Mouse (Mus musculus) limb, embryonic 14.5 days (tissue): ENCODE results near the gene Gdf7. TPM values are rescaled to one million over a fixed set of nuclear protein-coding genes. Genes with fewer than 3 reads are reported as not detected.
A peak's percentile ranks its signal among the peaks of the same experiment; 100 is the strongest.

Experiments
- ATAC-seq: fragments of 200-750 bp; cut with Nextera tagmentation; 2 replicates; pipeline ENCODE4 v1.8.0; 2017; ENCODE audit warnings: low read depth, moderate number of reproducible peaks, moderate TSS enrichment; ENCODE audit not compliant: low FRiP score
- DNase-seq: peaks from one replicate; pipeline ENCODE4 v3.0.0-alpha.2; 2015; ENCODE audit warnings: low spot score
- H3K27ac ChIP-seq: fragments of 300-500 bp; sonication (generic); replicated peaks from 2 replicates; pipeline ENCODE4 v1.5.1; 2014; ENCODE audit warnings: low read depth, mild to moderate bottlenecking, low read length, moderate library complexity, mixed read lengths
- H3K27me3 ChIP-seq: fragments of 300-500 bp; sonication (generic); 2 replicates; pipeline ENCODE4 v1.6.1; 2014; ENCODE audit warnings: low read length, mixed read lengths; ENCODE audit not compliant: control insufficient read depth, insufficient read depth
- H3K36me3 ChIP-seq: fragments of 300-500 bp; sonication (generic); 2 replicates; pipeline ENCODE4 v1.6.1; 2014; ENCODE audit warnings: mild to moderate bottlenecking, low read length, moderate library complexity, mixed read lengths; ENCODE audit not compliant: control insufficient read depth, insufficient read depth
- H3K4me1 ChIP-seq: fragments of 300-500 bp; sonication (generic); 2 replicates; pipeline ENCODE4 v1.6.1; 2014; ENCODE audit warnings: antibody characterized with exemption, low read length, mixed read lengths; ENCODE audit not compliant: control insufficient read depth, insufficient read depth
- H3K4me2 ChIP-seq: fragments of 300-500 bp; sonication (generic); replicated peaks from 2 replicates; pipeline ENCODE4 v1.6.1; 2014; ENCODE audit warnings: low read depth, mild to moderate bottlenecking, low read length, moderate library complexity; ENCODE audit not compliant: severe bottlenecking
- H3K4me3 ChIP-seq: fragments of 300-500 bp; sonication (generic); replicated peaks from 2 replicates; pipeline ENCODE4 v1.5.1; 2014; ENCODE audit warnings: low read length
- H3K9ac ChIP-seq: fragments of 300-500 bp; sonication (generic); 2 replicates; pipeline ENCODE4 v1.6.1; 2014; ENCODE audit warnings: mild to moderate bottlenecking, low read depth, low read length, moderate library complexity; ENCODE audit not compliant: severe bottlenecking
- H3K9me3 ChIP-seq: fragments of 300-500 bp; sonication (generic); 2 replicates; pipeline ENCODE4 v1.6.1; 2016; ENCODE audit warnings: low read length; ENCODE audit not compliant: control insufficient read depth
- POLR2A ChIP-seq: fragments of 200-500 bp; IDR thresholded peaks from 2 replicates; pipeline ENCODE4 v1.8.0; 2012; ENCODE audit warnings: inconsistent platforms, mild to moderate bottlenecking, moderate library complexity, borderline replicate concordance; ENCODE audit not compliant: insufficient read depth, insufficient read length; ENCODE audit errors: extremely low read depth
- WGBS: fragments of 180-500 bp; shearing (Covaris S2); extraction: QIAGEN DNeasy Blood & Tissue Kit; methylation state at CpG from one replicate; pipeline ENCODE4 v1.1.7; 2014; 5-methylcytosine and 5-hydroxymethylcytosine counted together
- polyA plus RNA-seq, 2 experiments: library from polyadenylated mRNA; depleted of rRNA in 1 of 2; stranded (reverse) in 1 of 2; unstranded in 1 of 2; fragments of >200 nt; fragmentation: Nextera tagmentation in 1 of 2; extraction: Ambion mirVana in 1 of 2; gene quantifications; 2 replicates each; pipeline versions ENCODE4 v1.2.1 to v1.2.3; 2012 to 2014

Gdf7 gene
- polyA plus RNA-seq, 2 experiments: 0.34 to 0.62 TPM

GRCm38 (mm10) chr12:8310992-8311391, 9.2 kb upstream of the Gdf7 start:
- Histone ChIP-seq H3K27me3 (no peaks in the 10 kb centered on the region; the same call in 1 of the 2 replicates), H3K36me3 (no peaks in the 10 kb centered on the region), H3K27ac (no peak overlapping the region), H3K4me2 (no peak overlapping the region), H3K9ac (no peak overlapping the region), H3K4me3 (no peak overlapping the region), H3K4me1 (peaks cover 3% of the 10 kb centered on the region; the same call in 1 of the 2 replicates), H3K9me3 (no peaks in the 10 kb centered on the region)
- TF ChIP-seq POLR2A: no peak
- DNase-seq: no peak
- WGBS: 52% methylated on average over 17 of the region's 17 CpGs
- no peak for ATAC-seq

GRCm38 (mm10) chr12:8306910-8307309, 5.2 kb upstream of the Gdf7 start:
- no peak overlapping the region for H3K4me2 ChIP-seq
- H3K27me3 ChIP-seq: peaks cover 31% of the 10 kb centered on the region
- peaks cover 5% of the 10 kb centered on the region for H3K4me1 ChIP-seq
- no peak for DNase-seq
- H3K36me3 ChIP-seq: no peaks in the 10 kb centered on the region
- no peak overlapping the region for H3K9ac ChIP-seq
- H3K27ac ChIP-seq: no peak overlapping the region
- WGBS: 64% methylated on average over 1 of the region's 1 CpGs
- ATAC-seq: no peak
- no peak overlapping the region for H3K4me3 ChIP-seq
- TF ChIP-seq POLR2A: no peak
- no peaks in the 10 kb centered on the region for H3K9me3 ChIP-seq

- Histone ChIP-seq H3K9me3 (no peaks in the 10 kb centered on the region), H3K4me3 (no peak overlapping the region), H3K36me3 (no peaks in the 10 kb centered on the region), H3K27ac (no peak overlapping the region), H3K4me1 (peaks cover 5% of the 10 kb centered on the region), H3K4me2 (no peak overlapping the region), H3K9ac (no peak overlapping the region), H3K27me3 (peaks cover 35% of the 10 kb centered on the region)
- WGBS: 7% methylated on average over 5 of the region's 5 CpGs
- TF ChIP-seq POLR2A: no peak
- DNase-seq (peak; percentile 70), ATAC-seq (no peak)
Measured at GRCm38 (mm10) chr12:8306432-8306831, 4.7 kb upstream of the Gdf7 start.

GRCm38 (mm10) chr12:8305258-8305657, 3.5 kb upstream of the Gdf7 start:
- H3K4me3 ChIP-seq: no peak overlapping the region
- DNase-seq (no peak), ATAC-seq (no peak)
- WGBS: 43% methylated on average over 2 of the region's 2 CpGs
- H3K36me3 ChIP-seq: no peaks in the 10 kb centered on the region
- H3K4me2 ChIP-seq: no peak overlapping the region
- H3K9ac ChIP-seq: no peak overlapping the region
- no peaks in the 10 kb centered on the region for H3K9me3 ChIP-seq
- no peak for TF ChIP-seq POLR2A
- H3K4me1 ChIP-seq: peaks cover 5% of the 10 kb centered on the region
- peaks cover 47% of the 10 kb centered on the region for H3K27me3 ChIP-seq
- H3K27ac ChIP-seq: no peak overlapping the region

- Histone ChIP-seq H3K36me3 (no peaks in the 10 kb centered on the region), H3K27ac (no peak overlapping the region), H3K27me3 (peaks cover 87% of the 10 kb centered on the region), H3K4me3 (peak overlapping the region; percentile 47), H3K9ac (peak overlapping the region; percentile 52), H3K9me3 (no peaks in the 10 kb centered on the region), H3K4me1 (peaks cover 12% of the 10 kb centered on the region), H3K4me2 (peak overlapping the region; percentile 86)
- ATAC-seq (no peak), DNase-seq (no peak)
- 5% methylated on average over 30 of the region's 46 CpGs for WGBS
- TF ChIP-seq POLR2A: no peak
Measured at GRCm38 (mm10) chr12:8301011-8301814, 541 bp downstream of the Gdf7 start.
